Mouse (Mus musculus): ENCODE measurements at regions not wholly inside any gene's neighbourhood (a gene's known extent, or its start where the extent isn't known, plus 50 kb on each side); places are given as distances from the start of the nearest gene placed in this dataset.

DNA sequence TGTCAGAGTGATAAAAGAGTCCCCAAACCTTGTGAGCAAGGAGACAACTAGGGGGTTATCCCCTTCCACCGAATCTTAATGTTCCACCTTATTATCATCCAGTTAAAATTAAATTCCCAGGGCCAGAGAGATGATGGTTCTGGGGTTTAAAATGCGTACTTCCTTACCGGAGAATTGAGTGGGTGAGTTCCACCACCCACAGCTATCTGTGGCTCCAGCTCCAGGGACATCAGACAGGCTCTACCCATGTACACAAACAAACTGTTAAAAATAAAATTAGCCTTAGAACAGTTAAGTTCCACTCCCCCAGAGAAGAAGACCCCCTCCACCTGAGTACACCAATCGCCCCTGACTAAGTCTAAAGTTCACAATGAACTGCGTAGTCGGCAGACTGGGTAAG, 52.0 kb upstream of the Mgat5 start:
- no peaks in the 10 kb centered on the region for H3K27me3 ChIP-seq (ENCODE audit: control insufficient read depth, insufficient read depth, low read length)
- no peak overlapping the region for H3K4me3 ChIP-seq (ENCODE audit: control insufficient read depth, insufficient read depth, low read length)
- H3K4me1 ChIP-seq (replicated peaks; ENCODE audit: control insufficient read depth, insufficient read depth, low read length), result no peaks in the 10 kb centered on the region
- 92% methylated on average over 6 of the region's 6 CpGs for whole genome bisulfite sequencing
- no peak for DNase-seq
- no peak overlapping the region for H3K27ac ChIP-seq (ENCODE audit: control insufficient read depth, insufficient read depth, low read length)
- no peak for TF ChIP-seq CTCF (IDR thresholded peaks at IDR 0.05; ENCODE audit: borderline replicate concordance, control insufficient read depth, extremely low read depth, insufficient read depth, low read length, poor library complexity)
- TF ChIP-seq POLR2A (IDR thresholded peaks at IDR 0.05; ENCODE audit: control insufficient read depth, extremely low read depth, insufficient read depth, low read length, poor library complexity), result no peak
- H3K36me3 ChIP-seq (ENCODE audit: control insufficient read depth, insufficient read depth, low read length), result no peaks in the 10 kb centered on the region

DNA sequence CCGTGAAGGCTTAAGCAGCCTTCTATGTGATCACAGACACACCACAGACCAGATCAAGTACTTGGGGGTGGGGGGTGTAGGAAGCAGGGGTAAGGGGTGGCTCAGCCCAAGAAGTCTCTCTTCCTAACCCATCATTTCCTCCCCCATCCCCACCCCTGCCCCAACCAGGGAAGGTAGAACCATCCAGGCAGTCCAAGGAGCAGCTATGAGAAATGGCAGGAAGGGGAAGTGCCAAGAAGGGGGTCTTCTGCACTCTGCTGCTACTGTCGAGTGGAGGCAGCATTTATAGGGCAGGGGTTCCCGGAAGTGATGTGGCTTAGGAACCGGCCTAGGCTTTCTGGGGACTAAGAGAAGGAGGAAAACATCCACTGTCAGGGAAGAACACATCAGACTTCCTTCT, 69.3 kb upstream of the Mgat5 start:
- TF ChIP-seq CTCF (IDR thresholded peaks at IDR 0.05; ENCODE audit: borderline replicate concordance, control insufficient read depth, extremely low read depth, insufficient read depth, low read length, poor library complexity), result no peak
- no peak for TF ChIP-seq POLR2A (IDR thresholded peaks at IDR 0.05; ENCODE audit: control insufficient read depth, extremely low read depth, insufficient read depth, low read length, poor library complexity)
- no peak overlapping the region for H3K27ac ChIP-seq (ENCODE audit: control insufficient read depth, insufficient read depth, low read length)
- H3K4me3 ChIP-seq (ENCODE audit: control insufficient read depth, insufficient read depth, low read length), result no peak overlapping the region
- no peaks in the 10 kb centered on the region for H3K4me1 ChIP-seq (replicated peaks; ENCODE audit: control insufficient read depth, insufficient read depth, low read length)
- H3K36me3 ChIP-seq (ENCODE audit: control insufficient read depth, insufficient read depth, low read length), result no peaks in the 10 kb centered on the region
- 27% methylated on average over 4 of the region's 4 CpGs for WGBS
- no peaks in the 10 kb centered on the region for H3K27me3 ChIP-seq (ENCODE audit: control insufficient read depth, insufficient read depth, low read length)
- no peak for DNase-seq

DNA sequence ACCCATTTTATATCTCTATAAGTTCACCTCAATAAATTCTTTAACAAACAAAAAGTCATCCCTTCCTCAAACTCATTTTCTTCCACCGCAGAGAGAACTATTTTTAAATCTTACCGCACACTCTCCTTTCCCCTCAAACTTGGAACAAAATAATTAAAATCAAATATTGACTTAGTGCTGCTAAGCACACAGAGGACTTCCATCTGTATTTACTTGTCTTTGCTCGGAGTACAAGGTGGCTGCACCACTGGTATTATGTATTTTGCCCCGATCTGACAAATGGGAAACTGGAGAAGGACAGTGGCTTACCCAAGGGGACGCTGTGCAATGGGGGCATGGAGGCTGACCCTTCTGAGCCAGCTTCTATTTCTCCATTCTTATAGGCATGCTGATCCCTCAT, 72.9 kb upstream of the Mgat5 start:
- DNase-seq, result no peak
- TF ChIP-seq POLR2A (IDR thresholded peaks at IDR 0.05; ENCODE audit: control insufficient read depth, extremely low read depth, insufficient read depth, low read length, poor library complexity) (no peak), CTCF (IDR thresholded peaks at IDR 0.05; ENCODE audit: borderline replicate concordance, control insufficient read depth, extremely low read depth, insufficient read depth, low read length, poor library complexity) (no peak)
- Histone ChIP-seq H3K27ac (ENCODE audit: control insufficient read depth, insufficient read depth, low read length) (no peak overlapping the region), H3K4me1 (replicated peaks; ENCODE audit: control insufficient read depth, insufficient read depth, low read length) (no peaks in the 10 kb centered on the region), H3K4me3 (ENCODE audit: control insufficient read depth, insufficient read depth, low read length) (no peak overlapping the region), H3K36me3 (ENCODE audit: control insufficient read depth, insufficient read depth, low read length) (no peaks in the 10 kb centered on the region), H3K27me3 (ENCODE audit: control insufficient read depth, insufficient read depth, low read length) (no peaks in the 10 kb centered on the region)
- 89% methylated on average over 5 of the region's 5 CpGs for WGBS

DNA sequence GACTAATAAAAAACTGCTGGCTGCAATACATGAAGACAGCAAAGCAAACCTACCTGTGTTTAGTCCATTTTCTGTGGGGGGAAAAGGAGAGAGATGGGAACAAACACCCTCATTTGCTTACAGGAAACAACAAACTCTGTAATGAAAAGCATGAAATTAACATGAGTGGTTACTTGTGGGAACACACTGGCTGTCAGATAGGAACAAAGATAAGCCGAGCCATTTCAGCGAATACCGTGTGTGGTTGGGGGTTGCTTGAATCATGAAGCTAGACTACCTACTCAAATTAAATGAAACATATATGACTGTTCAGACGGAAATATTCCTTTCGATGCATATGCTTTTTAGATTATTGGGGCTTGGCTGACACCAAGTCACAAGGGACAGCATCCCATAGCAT, 80.0 kb upstream of the Mgat5 start:
- H3K27ac ChIP-seq (ENCODE audit: control insufficient read depth, insufficient read depth, low read length), result no peak overlapping the region
- DNase-seq, result no peak
- H3K4me1 ChIP-seq (replicated peaks; ENCODE audit: control insufficient read depth, insufficient read depth, low read length), result no peaks in the 10 kb centered on the region
- no peaks in the 10 kb centered on the region for H3K27me3 ChIP-seq (ENCODE audit: control insufficient read depth, insufficient read depth, low read length)
- 89% methylated on average over 5 of the region's 5 CpGs for WGBS
- no peak for TF ChIP-seq CTCF (IDR thresholded peaks at IDR 0.05; ENCODE audit: borderline replicate concordance, control insufficient read depth, extremely low read depth, insufficient read depth, low read length, poor library complexity)
- TF ChIP-seq POLR2A (IDR thresholded peaks at IDR 0.05; ENCODE audit: control insufficient read depth, extremely low read depth, insufficient read depth, low read length, poor library complexity), result no peak
- no peak overlapping the region for H3K4me3 ChIP-seq (ENCODE audit: control insufficient read depth, insufficient read depth, low read length)
- H3K36me3 ChIP-seq (ENCODE audit: control insufficient read depth, insufficient read depth, low read length), result no peaks in the 10 kb centered on the region

DNA sequence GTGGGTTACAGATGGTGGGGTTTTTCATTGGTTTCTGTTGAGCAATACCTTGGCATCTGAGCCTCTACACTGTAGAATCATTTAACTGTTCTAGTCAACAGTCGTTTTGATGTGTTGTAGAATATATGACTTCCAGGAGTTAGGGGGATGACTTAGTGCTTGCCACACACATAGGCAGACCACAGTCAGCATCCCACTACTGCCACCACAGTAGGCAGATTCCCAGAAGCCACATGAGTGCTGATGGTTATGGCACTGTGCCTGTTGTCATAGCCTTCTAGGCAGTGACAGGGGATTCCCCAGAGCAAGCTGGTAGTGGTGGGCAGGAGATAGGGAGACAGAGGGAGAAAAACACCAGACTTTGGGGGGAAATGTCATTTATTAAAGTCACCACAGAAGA, 86.8 kb upstream of the Mgat5 start:
- WGBS, result 22% methylated on average over 1 of the region's 1 CpGs
- H3K27ac ChIP-seq (ENCODE audit: control insufficient read depth, insufficient read depth, low read length), result no peak overlapping the region
- no peaks in the 10 kb centered on the region for H3K36me3 ChIP-seq (ENCODE audit: control insufficient read depth, insufficient read depth, low read length)
- no peak for DNase-seq
- H3K4me1 ChIP-seq (replicated peaks; ENCODE audit: control insufficient read depth, insufficient read depth, low read length), result no peaks in the 10 kb centered on the region
- no peak overlapping the region for H3K4me3 ChIP-seq (ENCODE audit: control insufficient read depth, insufficient read depth, low read length)
- no peak for TF ChIP-seq CTCF (IDR thresholded peaks at IDR 0.05; ENCODE audit: borderline replicate concordance, control insufficient read depth, extremely low read depth, insufficient read depth, low read length, poor library complexity)
- TF ChIP-seq POLR2A (IDR thresholded peaks at IDR 0.05; ENCODE audit: control insufficient read depth, extremely low read depth, insufficient read depth, low read length, poor library complexity), result no peak
- no peaks in the 10 kb centered on the region for H3K27me3 ChIP-seq (ENCODE audit: control insufficient read depth, insufficient read depth, low read length)

DNA sequence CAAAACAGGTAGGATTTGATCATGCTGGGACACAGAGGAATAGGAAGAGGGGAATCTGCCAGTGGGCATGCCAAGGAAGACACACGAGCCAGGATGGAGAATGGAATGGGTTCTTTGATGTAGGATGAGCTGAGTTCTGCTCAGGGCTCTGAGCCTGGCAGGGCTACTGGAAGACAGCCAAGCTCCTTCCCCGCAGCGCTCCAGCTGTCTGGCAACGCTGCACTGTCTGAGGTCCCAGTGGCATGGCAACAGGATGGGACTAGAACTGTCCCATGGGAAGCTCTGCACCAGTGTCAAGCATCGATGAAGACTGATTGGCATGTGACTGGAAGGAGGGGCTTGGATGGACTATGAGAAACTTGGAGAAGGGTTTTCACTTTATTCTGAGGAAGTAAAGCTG, 97.3 kb upstream of the Mgat5 start:
- Histone ChIP-seq H3K4me3 (ENCODE audit: control insufficient read depth, insufficient read depth, low read length) (no peak overlapping the region), H3K36me3 (ENCODE audit: control insufficient read depth, insufficient read depth, low read length) (no peaks in the 10 kb centered on the region), H3K27me3 (ENCODE audit: control insufficient read depth, insufficient read depth, low read length) (no peaks in the 10 kb centered on the region), H3K27ac (ENCODE audit: control insufficient read depth, insufficient read depth, low read length) (no peak overlapping the region), H3K4me1 (replicated peaks; ENCODE audit: control insufficient read depth, insufficient read depth, low read length) (no peaks in the 10 kb centered on the region)
- DNase-seq, result no peak
- TF ChIP-seq POLR2A (IDR thresholded peaks at IDR 0.05; ENCODE audit: control insufficient read depth, extremely low read depth, insufficient read depth, low read length, poor library complexity) (no peak), CTCF (IDR thresholded peaks at IDR 0.05; ENCODE audit: borderline replicate concordance, control insufficient read depth, extremely low read depth, insufficient read depth, low read length, poor library complexity) (no peak)
- WGBS, result 86% methylated on average over 5 of the region's 5 CpGs

DNA sequence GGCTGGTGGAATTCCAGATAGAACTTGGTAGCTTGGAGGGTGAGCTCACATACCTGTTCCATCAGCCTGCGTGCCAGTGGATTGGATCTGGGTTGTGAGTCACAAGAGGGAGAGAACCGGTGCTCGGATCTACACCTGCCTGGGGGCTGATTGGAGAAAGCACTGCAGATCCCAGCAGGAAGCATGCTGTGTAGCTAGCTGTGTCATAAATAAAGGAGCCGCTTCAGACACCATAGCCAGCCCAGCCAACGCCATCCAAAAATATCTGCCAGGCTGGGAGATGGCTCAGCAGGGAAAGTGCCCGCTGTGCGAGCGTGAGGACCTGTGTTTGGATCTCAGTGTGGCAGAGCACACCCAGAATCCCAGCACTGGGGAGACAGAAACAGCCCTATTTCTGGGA, 99.0 kb upstream of the Mgat5 start:
- TF ChIP-seq CTCF (IDR thresholded peaks at IDR 0.05; ENCODE audit: borderline replicate concordance, control insufficient read depth, extremely low read depth, insufficient read depth, low read length, poor library complexity) (no peak), POLR2A (IDR thresholded peaks at IDR 0.05; ENCODE audit: control insufficient read depth, extremely low read depth, insufficient read depth, low read length, poor library complexity) (no peak)
- no peak overlapping the region for H3K27ac ChIP-seq (ENCODE audit: control insufficient read depth, insufficient read depth, low read length)
- DNase-seq, result no peak
- no peaks in the 10 kb centered on the region for H3K27me3 ChIP-seq (ENCODE audit: control insufficient read depth, insufficient read depth, low read length)
- no peaks in the 10 kb centered on the region for H3K36me3 ChIP-seq (ENCODE audit: control insufficient read depth, insufficient read depth, low read length)
- 85% methylated on average over 8 of the region's 8 CpGs for WGBS
- no peak overlapping the region for H3K4me3 ChIP-seq (ENCODE audit: control insufficient read depth, insufficient read depth, low read length)
- H3K4me1 ChIP-seq (replicated peaks; ENCODE audit: control insufficient read depth, insufficient read depth, low read length), result no peaks in the 10 kb centered on the region

Measured in thymus, adult 2 months (tissue).